Mouse (Mus musculus): Measurements from ENCODE around the gene Gm10135. TPM values are rescaled to one million over a fixed set of nuclear protein-coding genes. Genes with fewer than 3 reads are reported as not detected.

Gene Gm10135
- total and polyA plus RNA-seq, 3 experiments, result not detected

DNA sequence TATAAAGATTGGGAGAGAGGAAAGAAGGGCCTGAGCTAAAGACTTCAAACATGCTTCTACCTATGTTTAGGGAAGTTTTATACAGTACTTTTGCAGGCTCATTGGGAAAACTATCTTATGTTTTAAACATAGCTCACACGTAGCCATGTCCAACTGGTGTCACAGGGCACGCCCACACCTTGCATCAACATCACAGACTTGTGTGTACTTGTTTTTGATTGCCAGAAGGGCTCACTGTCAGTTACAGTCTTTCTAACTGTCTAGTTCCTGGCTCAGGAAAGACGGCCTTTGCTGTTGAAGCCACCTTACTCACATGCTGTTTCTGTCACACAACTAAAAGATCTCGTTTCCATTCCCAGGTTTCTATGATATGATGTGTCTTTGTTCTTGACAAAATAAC is 2.0 kb upstream of the Gm10135 start:
- H3K27me3 ChIP-seq (ENCODE audit: control insufficient read depth, insufficient read depth, low read length), result no peaks in the 10 kb centered on the region
- no peak overlapping the region for H3K27ac ChIP-seq
- no peak for DNase-seq
- WGBS, result 80% methylated on average over 4 of the region's 4 CpGs
- H3K79me2 ChIP-seq (replicated peaks; ENCODE audit: control insufficient read depth, insufficient read depth, low read length), result no peaks in the 10 kb centered on the region
- no peak overlapping the region for H3K4me3 ChIP-seq
- intact Hi-C loops (cut with DNase I), result loop anchor here (10.0 kb wide), 1 partner anchor 338 kb away; no protein-coding TSS in a partner anchor
- TF ChIP-seq EP300 (IDR thresholded peaks at IDR 0.05; ENCODE audit: insufficient read depth, low read depth, low read length) (no peak), POLR2A (IDR thresholded peaks at IDR 0.05; ENCODE audit: insufficient read depth, low read depth, low read length) (no peak), CTCF (IDR thresholded peaks at IDR 0.05) (no peak)
- H3K9ac ChIP-seq (ENCODE audit: low read depth, low read length), result no peak overlapping the region
- H3K4me1 ChIP-seq (ENCODE audit: control insufficient read depth, insufficient read depth, low read length), result no peaks in the 10 kb centered on the region
- peaks cover 4% of the 10 kb centered on the region for H3K36me3 ChIP-seq (ENCODE audit: control insufficient read depth, insufficient read depth, low read length)

- Histone ChIP-seq H3K36me3 (ENCODE audit: control insufficient read depth, insufficient read depth, low read length) (peaks cover 4% of the 10 kb centered on the region), H3K27ac (no peak overlapping the region), H3K4me3 (no peak overlapping the region), H3K9ac (ENCODE audit: low read depth, low read length) (no peak overlapping the region), H3K27me3 (ENCODE audit: control insufficient read depth, insufficient read depth, low read length) (no peaks in the 10 kb centered on the region), H3K4me1 (ENCODE audit: control insufficient read depth, insufficient read depth, low read length) (no peaks in the 10 kb centered on the region), H3K79me2 (replicated peaks; ENCODE audit: control insufficient read depth, insufficient read depth, low read length) (no peaks in the 10 kb centered on the region)
- 85% methylated on average over 6 of the region's 6 CpGs for WGBS
- no peak for DNase-seq
- intact Hi-C loops (cut with DNase I), result loop anchor here (10.0 kb wide), 1 partner anchor 339 kb away; no protein-coding TSS in a partner anchor
- TF ChIP-seq EP300 (IDR thresholded peaks at IDR 0.05; ENCODE audit: insufficient read depth, low read depth, low read length), result no peak
- TF ChIP-seq POLR2A (IDR thresholded peaks at IDR 0.05; ENCODE audit: insufficient read depth, low read depth, low read length), result no peak
- no peak for TF ChIP-seq CTCF (IDR thresholded peaks at IDR 0.05)
These were observed 1.5 kb upstream of the Gm10135 start for GRCm38 (mm10) chr5:72975996-72976395.

- DNase-seq, result no peak
- Histone ChIP-seq H3K27ac (no peak overlapping the region), H3K4me3 (no peak overlapping the region), H3K79me2 (replicated peaks; ENCODE audit: control insufficient read depth, insufficient read depth, low read length) (peaks cover 2% of the 10 kb centered on the region; the same call in 1 of the 2 replicates), H3K4me1 (ENCODE audit: control insufficient read depth, insufficient read depth, low read length) (no peaks in the 10 kb centered on the region), H3K9ac (ENCODE audit: low read depth, low read length) (no peak overlapping the region), H3K36me3 (ENCODE audit: control insufficient read depth, insufficient read depth, low read length) (peaks cover 4% of the 10 kb centered on the region), H3K27me3 (ENCODE audit: control insufficient read depth, insufficient read depth, low read length) (no peaks in the 10 kb centered on the region)
- WGBS, result 73% methylated on average over 5 of the region's 5 CpGs
- intact Hi-C loops (cut with DNase I), result loop anchor here (10.0 kb wide), 1 partner anchor 342 kb away; no protein-coding TSS in a partner anchor
- TF ChIP-seq EP300 (IDR thresholded peaks at IDR 0.05; ENCODE audit: insufficient read depth, low read depth, low read length) (no peak), POLR2A (IDR thresholded peaks at IDR 0.05; ENCODE audit: insufficient read depth, low read depth, low read length) (no peak), CTCF (IDR thresholded peaks at IDR 0.05) (peak; percentile 21; the same call in 1 of the 2 replicates)
These were observed 1.6 kb downstream of the Gm10135 start for GRCm38 (mm10) chr5:72972934-72973333.

DNA sequence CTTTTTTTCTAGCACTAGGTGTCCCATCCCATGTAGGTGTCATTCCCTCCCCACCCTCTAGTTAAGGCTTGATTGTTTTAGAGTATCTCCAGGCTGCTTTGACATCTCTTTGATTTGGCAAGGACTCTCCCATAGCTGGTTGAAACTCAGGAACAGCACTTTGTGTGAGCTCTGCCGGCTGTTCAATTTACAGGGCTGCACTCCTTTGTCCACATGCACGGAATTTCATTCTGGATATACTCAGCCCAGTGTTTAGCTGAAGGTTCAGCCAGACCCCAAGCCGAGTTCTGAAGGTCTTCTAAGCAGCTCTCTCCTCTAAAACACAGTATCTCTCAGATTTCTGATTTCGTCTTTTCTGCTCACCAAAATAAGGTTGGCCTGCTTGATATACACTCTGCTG is 2.1 kb downstream of the Gm10135 start:
- H3K4me1 ChIP-seq (ENCODE audit: control insufficient read depth, insufficient read depth, low read length), result no peaks in the 10 kb centered on the region
- H3K27ac ChIP-seq, result no peak overlapping the region
- TF ChIP-seq POLR2A (IDR thresholded peaks at IDR 0.05; ENCODE audit: insufficient read depth, low read depth, low read length), result no peak
- TF ChIP-seq EP300 (IDR thresholded peaks at IDR 0.05; ENCODE audit: insufficient read depth, low read depth, low read length), result no peak
- no peak for TF ChIP-seq CTCF (IDR thresholded peaks at IDR 0.05)
- no peak overlapping the region for H3K4me3 ChIP-seq
- H3K79me2 ChIP-seq (replicated peaks; ENCODE audit: control insufficient read depth, insufficient read depth, low read length), result peaks cover 2% of the 10 kb centered on the region; the same call in 1 of the 2 replicates
- 76% methylated on average over 4 of the region's 4 CpGs for WGBS
- peaks cover 4% of the 10 kb centered on the region for H3K36me3 ChIP-seq (ENCODE audit: control insufficient read depth, insufficient read depth, low read length)
- no peaks in the 10 kb centered on the region for H3K27me3 ChIP-seq (ENCODE audit: control insufficient read depth, insufficient read depth, low read length)
- H3K9ac ChIP-seq (ENCODE audit: low read depth, low read length), result no peak overlapping the region
- no peak for DNase-seq
- intact Hi-C loops (cut with DNase I), result loop anchor here (10.0 kb wide), 1 partner anchor 342 kb away; no protein-coding TSS in a partner anchor

GRCm38 (mm10) chr5:72965706-72966105 is 8.8 kb downstream of the Gm10135 start:
- Histone ChIP-seq H3K4me3 (no peak overlapping the region), H3K79me2 (replicated peaks; ENCODE audit: control insufficient read depth, insufficient read depth, low read length) (peaks cover 2% of the 10 kb centered on the region; the same call in 1 of the 2 replicates), H3K27ac (no peak overlapping the region), H3K9ac (ENCODE audit: low read depth, low read length) (no peak overlapping the region), H3K27me3 (ENCODE audit: control insufficient read depth, insufficient read depth, low read length) (no peaks in the 10 kb centered on the region), H3K4me1 (ENCODE audit: control insufficient read depth, insufficient read depth, low read length) (no peaks in the 10 kb centered on the region), H3K36me3 (ENCODE audit: control insufficient read depth, insufficient read depth, low read length) (no peaks in the 10 kb centered on the region; the same call in 1 of the 2 replicates)
- no peak for DNase-seq
- intact Hi-C loops (cut with DNase I), result no loop called here
- WGBS, result 87% methylated on average over 3 of the region's 3 CpGs
- TF ChIP-seq EP300 (IDR thresholded peaks at IDR 0.05; ENCODE audit: insufficient read depth, low read depth, low read length) (no peak), CTCF (IDR thresholded peaks at IDR 0.05) (no peak), POLR2A (IDR thresholded peaks at IDR 0.05; ENCODE audit: insufficient read depth, low read depth, low read length) (no peak)

GRCm38 (mm10) chr5:72960096-72960495 is 14.4 kb downstream of the Gm10135 start:
- Histone ChIP-seq H3K4me1 (ENCODE audit: control insufficient read depth, insufficient read depth, low read length) (no peaks in the 10 kb centered on the region), H3K4me3 (no peak overlapping the region), H3K9ac (ENCODE audit: low read depth, low read length) (no peak overlapping the region), H3K27me3 (ENCODE audit: control insufficient read depth, insufficient read depth, low read length) (no peaks in the 10 kb centered on the region), H3K27ac (no peak overlapping the region), H3K36me3 (ENCODE audit: control insufficient read depth, insufficient read depth, low read length) (peaks cover 2% of the 10 kb centered on the region), H3K79me2 (replicated peaks; ENCODE audit: control insufficient read depth, insufficient read depth, low read length) (no peaks in the 10 kb centered on the region)
- intact Hi-C loops (cut with DNase I), result no loop called here
- 80% methylated on average over 6 of the region's 6 CpGs for WGBS
- DNase-seq, result no peak
- TF ChIP-seq POLR2A (IDR thresholded peaks at IDR 0.05; ENCODE audit: insufficient read depth, low read depth, low read length) (no peak), EP300 (IDR thresholded peaks at IDR 0.05; ENCODE audit: insufficient read depth, low read depth, low read length) (no peak), CTCF (IDR thresholded peaks at IDR 0.05) (peak; percentile 67)
